Mouse (Mus musculus) gastrocnemius, postnatal 4 days (tissue): ENCODE measurements around the gene Krtap10-10. TPM values are rescaled to one million over a fixed set of nuclear protein-coding genes. Genes with fewer than 3 reads are reported as not detected.

ENCODE experiments used
- DNase-seq, 2 experiments: peaks; one replicate each; pipeline ENCODE4 v3.0.0; 2021 to 2022; ENCODE audit warnings: low spot score in 2 of 2, mixed read lengths in 2 of 2
- total RNA-seq, 2 experiments: library from RNA; stranded (reverse); gene quantifications; 2 replicates each; pipeline ENCODE4 v1.2.3; 2021

The Krtap10-10 gene
- total RNA-seq, 2 experiments from 2014 or later, result not detected

DNA sequence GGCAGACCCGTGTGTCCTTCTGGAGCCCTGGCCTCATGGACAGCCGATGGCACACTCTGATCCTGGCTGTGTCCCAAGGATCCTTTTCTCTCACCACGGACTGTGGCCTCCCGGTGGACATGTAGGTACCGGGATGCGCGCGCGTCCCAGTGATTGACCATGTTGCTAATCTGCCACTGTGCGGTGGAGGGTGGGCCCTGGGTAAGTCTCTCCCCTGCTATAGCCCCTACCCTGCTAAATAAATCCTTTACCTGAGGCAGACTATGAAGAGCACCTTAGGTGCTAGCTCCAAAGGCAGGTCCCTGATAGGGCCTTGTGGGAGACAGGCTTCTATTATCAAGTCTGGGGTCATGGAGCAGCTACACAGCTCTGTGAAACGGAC, 29.0 kb downstream of the Krtap10-10 start:
- no peak for DNase-seq

DNA sequence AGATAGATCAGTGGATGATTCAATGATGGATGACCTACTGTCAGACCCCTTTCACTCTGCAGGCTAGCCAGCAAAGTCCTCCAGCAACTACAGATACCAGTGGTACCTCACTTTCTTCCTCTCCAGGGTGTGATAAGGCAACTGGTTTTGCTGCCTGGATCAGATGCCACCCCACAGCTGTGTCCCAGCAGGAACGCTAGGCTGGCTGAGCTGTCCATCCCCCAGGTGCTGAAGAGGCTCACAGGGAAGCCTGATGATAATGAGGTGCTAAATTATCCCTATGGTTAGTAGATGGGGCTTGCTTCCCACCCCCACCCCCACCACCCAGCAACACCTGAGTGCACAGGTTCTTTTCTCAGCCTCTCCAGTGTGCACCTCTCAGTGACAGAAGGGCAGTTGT, 31.8 kb downstream of the Krtap10-10 start:
- DNase-seq, result no peak

DNA sequence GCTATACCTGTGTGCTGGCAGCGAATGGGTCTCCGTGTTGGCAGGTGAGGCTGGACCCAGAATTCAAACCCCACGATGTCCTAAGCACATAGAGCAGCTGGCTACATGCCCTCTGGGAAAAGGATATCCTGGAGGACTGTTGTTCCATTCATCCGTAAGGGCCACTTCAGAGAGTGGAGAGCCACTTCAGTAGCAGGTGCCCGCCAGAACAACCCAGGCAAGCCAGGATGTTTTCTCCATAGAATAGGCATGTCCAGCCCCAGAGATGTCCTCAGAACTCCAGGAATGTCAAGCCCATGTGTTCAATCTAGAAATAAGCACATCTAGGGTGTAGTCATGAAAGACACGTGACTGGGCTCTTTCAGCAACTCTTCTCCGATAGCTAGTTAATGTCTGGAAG, 33.9 kb downstream of the Krtap10-10 start:
- DNase-seq, result no peak

DNA sequence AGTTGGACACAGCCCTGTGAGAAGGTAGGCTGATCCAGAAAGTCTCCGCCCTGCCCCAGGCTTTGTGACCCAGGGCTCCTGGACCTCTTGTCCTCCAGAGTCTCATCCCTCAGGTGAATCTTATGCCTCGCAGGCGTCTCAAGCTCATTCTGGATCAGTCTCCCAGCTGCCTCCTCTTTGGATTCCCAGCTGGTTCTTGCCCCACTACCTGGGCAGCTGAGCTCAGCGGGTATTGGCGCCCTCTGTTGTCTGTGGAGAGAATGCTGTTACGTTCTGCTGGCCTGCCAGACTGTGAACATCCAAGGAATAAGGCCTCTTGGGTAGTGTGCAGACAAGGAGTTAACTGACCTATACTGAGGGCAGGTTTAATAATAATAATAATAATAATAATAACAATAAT, 43.2 kb downstream of the Krtap10-10 start:
- DNase-seq, result no peak

- DNase-seq, result no peak
Observed at GRCm38 (mm10) chr10:77880305-77880704, 44.6 kb downstream of the Krtap10-10 start.

DNA sequence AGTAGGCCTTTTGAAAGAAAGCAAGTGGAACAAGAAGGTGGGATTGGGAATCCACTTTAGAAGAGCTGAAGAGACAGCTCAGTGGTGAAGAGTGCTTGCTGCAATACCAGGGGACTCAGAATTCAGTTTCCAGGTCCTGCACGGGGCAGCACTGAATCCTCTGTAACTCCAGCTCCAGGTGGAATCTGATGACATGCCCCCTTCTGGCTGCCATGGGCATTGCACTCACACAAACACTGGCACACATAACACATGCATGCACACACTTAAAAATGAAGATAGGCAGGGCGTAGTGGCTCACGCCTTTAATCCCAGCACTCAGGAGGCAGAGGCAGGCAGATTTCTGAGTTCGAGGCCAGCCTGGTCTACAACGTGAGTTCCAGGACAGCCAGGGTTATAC, 46.8 kb downstream of the Krtap10-10 start:
- no peak for DNase-seq

DNA sequence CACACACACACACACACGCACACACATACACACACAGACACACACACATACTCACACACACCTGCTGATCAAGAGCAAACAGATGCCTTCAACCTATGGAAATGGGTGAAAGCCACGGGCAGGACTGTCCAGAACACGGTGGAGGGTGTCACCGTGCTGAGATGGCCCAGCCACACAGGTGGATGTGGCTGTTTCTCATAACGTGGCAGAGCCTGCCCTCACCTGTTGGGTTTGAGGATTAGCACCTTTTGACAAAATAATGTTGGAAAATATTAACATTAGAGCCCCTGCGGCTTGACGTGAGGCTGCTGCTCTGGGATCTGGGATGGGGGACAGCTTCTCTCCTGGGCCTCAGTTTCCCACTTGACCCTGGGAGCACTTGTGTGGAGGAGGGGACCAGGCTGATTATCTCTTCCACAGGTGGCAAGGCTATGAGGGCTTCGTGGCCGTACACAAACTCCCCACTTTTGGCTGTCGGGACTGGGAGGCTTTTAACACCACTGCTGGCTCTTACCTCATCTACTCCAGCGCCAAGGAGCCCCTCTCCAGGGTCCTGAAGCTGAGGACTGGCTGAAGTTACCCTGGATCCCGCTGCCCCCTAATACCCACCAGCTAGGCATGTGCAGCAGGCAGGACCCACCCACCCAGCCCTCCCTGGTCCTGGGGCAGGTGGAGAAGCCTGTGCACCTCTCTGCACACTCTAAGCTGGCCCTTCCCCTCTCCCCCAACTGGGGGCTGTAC, 50.4 kb downstream of the Krtap10-10 start:
- no peak for DNase-seq

Other genes starting within 250 kb of the Krtap10-10 start
- gene Sumo3, start 229.8 kb upstream of the Krtap10-10 start, total RNA-seq, result 10 to 100 TPM; 92.1 to 96.0 TPM
- gene Gm49325, start 229.8 kb upstream of the Krtap10-10 start, total RNA-seq, result 10 to 100 TPM; 13.8 to 14.9 TPM
- gene Ube2g2, start 213.7 kb upstream of the Krtap10-10 start, total RNA-seq, result 10 to 100 TPM; 89.7 to 93.0 TPM
- gene Tspear, start 149.4 kb upstream of the Krtap10-10 start, total RNA-seq, result not detected
- not detected for gene Gm19402, start 145.2 kb upstream of the Krtap10-10 start, total RNA-seq
- not detected for gene Gm9508, start 138.7 kb upstream of the Krtap10-10 start, total RNA-seq
- not detected for gene Gm10272, start 129.3 kb upstream of the Krtap10-10 start, total RNA-seq
- not detected for gene Gm10024, start 124.5 kb upstream of the Krtap10-10 start, total RNA-seq
- not detected for gene Gm10142, start 120.1 kb upstream of the Krtap10-10 start, total RNA-seq
- gene Krtap12-1, start 115.3 kb upstream of the Krtap10-10 start, total RNA-seq, result not detected
- not detected for gene Gm10100, start 109.5 kb upstream of the Krtap10-10 start, total RNA-seq
- gene Gm18596, start 93.3 kb upstream of the Krtap10-10 start, total RNA-seq, result not detected
- not detected for gene Gm9736, start 84.6 kb upstream of the Krtap10-10 start, total RNA-seq
- gene Gm3233, start 76.3 kb upstream of the Krtap10-10 start, total RNA-seq, result not detected
- not detected for gene Gm3238, start 64.6 kb upstream of the Krtap10-10 start, total RNA-seq
- gene Gm7138, start 59.0 kb upstream of the Krtap10-10 start, total RNA-seq, result not detected
- not detected for gene Gm3250, start 53.4 kb upstream of the Krtap10-10 start, total RNA-seq
- gene Gm7137, start 47.7 kb upstream of the Krtap10-10 start, total RNA-seq, result not detected
- gene Gm9639, start 40.9 kb upstream of the Krtap10-10 start, total RNA-seq, result not detected
- gene Gm19668, start 36.8 kb upstream of the Krtap10-10 start, total RNA-seq, result not detected
- not detected for gene Gm9507, start 24.1 kb upstream of the Krtap10-10 start, total RNA-seq
- not detected for gene Gm2696, start 21.3 kb upstream of the Krtap10-10 start, total RNA-seq
- gene Krtap10-4, start 8.9 kb upstream of the Krtap10-10 start, total RNA-seq, result not detected
- gene Gm36176, start 10.9 kb downstream of the Krtap10-10 start, total RNA-seq, result not detected
- not detected for gene Gm10318, start 16.9 kb downstream of the Krtap10-10 start, total RNA-seq
- gene Gm3285, start 26.0 kb downstream of the Krtap10-10 start, total RNA-seq, result not detected
- 1 to 10 TPM; 1.2 to 1.4 TPM for gene Lrrc3, start 66.6 kb downstream of the Krtap10-10 start, total RNA-seq
- under 1 TPM; 0.32 to 0.88 TPM for gene Trpm2, start 134.6 kb downstream of the Krtap10-10 start, total RNA-seq
- 10 to 100 TPM; 10.5 to 12.3 TPM for gene 1810043G02Rik, start 142.6 kb downstream of the Krtap10-10 start, total RNA-seq
- 10 to 100 TPM; 17.0 to 21.0 TPM for gene Pfkl, start 174.1 kb downstream of the Krtap10-10 start, total RNA-seq
- gene Dnmt3l, start 206.0 kb downstream of the Krtap10-10 start, total RNA-seq, result not detected
- not detected for gene Aire, start 207.7 kb downstream of the Krtap10-10 start, total RNA-seq
- 1 to 10 TPM; 3.4 to 4.4 TPM for gene Icosl, start 233.4 kb downstream of the Krtap10-10 start, total RNA-seq